Mouse (Mus musculus) intestine, postnatal 0 days (tissue): ENCODE data around the gene Hoxb1. TPM values are rescaled to one million over a fixed set of nuclear protein-coding genes. Genes with fewer than 3 reads are reported as not detected.

Experiments used
- ATAC-seq: fragments of 200-750 bp; cut with Nextera tagmentation; 2 replicates; pipeline ENCODE4 v1.8.0; 2017; ENCODE audit warnings: mild to moderate bottlenecking, moderate TSS enrichment, moderate library complexity
- H3K27ac ChIP-seq: fragments of 300-500 bp; sonication (generic); 2 replicates; pipeline ENCODE4 v1.5.1; 2014; ENCODE audit warnings: mild to moderate bottlenecking, low read depth, low read length, moderate library complexity
- H3K27me3 ChIP-seq: fragments of 300-500 bp; sonication (generic); replicated peaks from 2 replicates; pipeline ENCODE4 v1.6.1; 2014; ENCODE audit warnings: low read length, mixed read lengths; ENCODE audit not compliant: control insufficient read depth, insufficient read depth
- H3K36me3 ChIP-seq: fragments of 300-500 bp; sonication (generic); 2 replicates; pipeline ENCODE4 v1.6.1; 2014; ENCODE audit warnings: mild to moderate bottlenecking, moderate library complexity; ENCODE audit not compliant: control insufficient read depth, insufficient read depth
- H3K4me1 ChIP-seq: fragments of 300-500 bp; sonication (generic); replicated peaks from 2 replicates; pipeline ENCODE4 v1.6.1; 2014; ENCODE audit warnings: antibody characterized with exemption, low read length, mixed read lengths; ENCODE audit not compliant: control insufficient read depth, insufficient read depth
- H3K4me2 ChIP-seq: fragments of 300-500 bp; sonication (generic); replicated peaks from 2 replicates; pipeline ENCODE4 v1.6.1; 2014; ENCODE audit warnings: low read depth, mild to moderate bottlenecking, moderate library complexity
- H3K4me3 ChIP-seq: fragments of 300-500 bp; sonication (generic); 2 replicates; pipeline ENCODE4 v1.5.1; 2014; ENCODE audit warnings: low read depth, low read length
- H3K9ac ChIP-seq: fragments of 300-500 bp; sonication (generic); 2 replicates; pipeline ENCODE4 v1.6.1; 2014; ENCODE audit warnings: mild to moderate bottlenecking, low read depth, low read length
- H3K9me3 ChIP-seq: fragments of 300-500 bp; sonication (generic); 2 replicates; pipeline ENCODE4 v1.6.1; 2016; ENCODE audit warnings: mixed run types; ENCODE audit not compliant: control insufficient read depth
- CTCF ChIP-seq: sonication (generic); IDR thresholded peaks from 2 replicates; pipeline ENCODE4 v1.5.1; 2016; ENCODE audit warnings: low read depth, mild to moderate bottlenecking, control low read depth, antibody characterized with exemption, moderate library complexity
- WGBS: fragments of 180-500 bp; shearing (Covaris S2); extraction: QIAGEN DNeasy Blood & Tissue Kit; methylation state at CpG from one replicate; pipeline ENCODE4 v1.1.7; 2014; 5-methylcytosine and 5-hydroxymethylcytosine counted together
- polyA plus RNA-seq: library from polyadenylated mRNA; unstranded; fragments of >200 nt; fragmentation: Nextera tagmentation; extraction: Ambion mirVana; gene quantifications from 2 replicates; pipeline ENCODE4 v1.2.1, GENCODE M21; 2015

Gene Hoxb1
- polyA plus RNA-seq: not detected in 2 replicates

- peak within 1 kb of the TSS; percentile 2 for H3K4me3 ChIP-seq
- 44% methylated on average over 26 of the region's 26 CpGs for WGBS
- H3K9ac ChIP-seq: no peak within 1 kb of the TSS
- H3K4me1 ChIP-seq: no peaks in the 10 kb centered on the region
- peaks cover 42% of the 10 kb centered on the region for H3K27me3 ChIP-seq
- no peaks in the 10 kb centered on the region for H3K36me3 ChIP-seq
- H3K4me2 ChIP-seq: peak within 1 kb of the TSS; percentile 30; the same call in 1 of the 2 replicates
- no peak within 1 kb of the TSS for H3K27ac ChIP-seq
- TF ChIP-seq CTCF: no peak
- H3K9me3 ChIP-seq: no peaks in the 10 kb centered on the region
- ATAC-seq: no peak
Observed at GRCm38 (mm10) chr11:96365441-96366091, at the start of gene Hoxb1. TSS of gene Hoxb1 (plus strand) at chr11:96365752.

- H3K27ac ChIP-seq: no peak overlapping the region
- no peaks in the 10 kb centered on the region for H3K4me1 ChIP-seq
- WGBS: 18% methylated on average over 18 of the region's 18 CpGs
- no peak for TF ChIP-seq CTCF
- H3K4me2 ChIP-seq: peak overlapping the region; percentile 83
- H3K27me3 ChIP-seq: peaks cover 50% of the 10 kb centered on the region; the same call in 1 of the 2 replicates
- H3K9me3 ChIP-seq: no peaks in the 10 kb centered on the region
- no peak for ATAC-seq
- no peaks in the 10 kb centered on the region for H3K36me3 ChIP-seq
- H3K4me3 ChIP-seq: peak overlapping the region; percentile 59; the same call in 1 of the 2 replicates
- H3K9ac ChIP-seq: peak overlapping the region; percentile 27; the same call in 1 of the 2 replicates
Observed at GRCm38 (mm10) chr11:96316696-96317607, 48.6 kb upstream of the Hoxb1 start.

- no peak for TF ChIP-seq CTCF
- H3K27me3 ChIP-seq: peaks cover 43% of the 10 kb centered on the region; the same call in 1 of the 2 replicates
- H3K36me3 ChIP-seq: no peaks in the 10 kb centered on the region
- no peak for ATAC-seq
- peak within 1 kb of the TSS; percentile 94 for H3K27ac ChIP-seq
- 16% methylated on average over 28 of the region's 28 CpGs for WGBS
- H3K4me2 ChIP-seq: peak within 1 kb of the TSS; percentile 83
- H3K9me3 ChIP-seq: no peaks in the 10 kb centered on the region
- H3K4me1 ChIP-seq: no peaks in the 10 kb centered on the region
- peak within 1 kb of the TSS; percentile 69 for H3K9ac ChIP-seq
- peak within 1 kb of the TSS; percentile 59 for H3K4me3 ChIP-seq
Observed at GRCm38 (mm10) chr11:96317608-96318367, 47.8 kb upstream of the Hoxb1 start, which contains the start of gene Hoxb4. TSS of gene Hoxb4 (plus strand) at chr11:96318267.

DNA sequence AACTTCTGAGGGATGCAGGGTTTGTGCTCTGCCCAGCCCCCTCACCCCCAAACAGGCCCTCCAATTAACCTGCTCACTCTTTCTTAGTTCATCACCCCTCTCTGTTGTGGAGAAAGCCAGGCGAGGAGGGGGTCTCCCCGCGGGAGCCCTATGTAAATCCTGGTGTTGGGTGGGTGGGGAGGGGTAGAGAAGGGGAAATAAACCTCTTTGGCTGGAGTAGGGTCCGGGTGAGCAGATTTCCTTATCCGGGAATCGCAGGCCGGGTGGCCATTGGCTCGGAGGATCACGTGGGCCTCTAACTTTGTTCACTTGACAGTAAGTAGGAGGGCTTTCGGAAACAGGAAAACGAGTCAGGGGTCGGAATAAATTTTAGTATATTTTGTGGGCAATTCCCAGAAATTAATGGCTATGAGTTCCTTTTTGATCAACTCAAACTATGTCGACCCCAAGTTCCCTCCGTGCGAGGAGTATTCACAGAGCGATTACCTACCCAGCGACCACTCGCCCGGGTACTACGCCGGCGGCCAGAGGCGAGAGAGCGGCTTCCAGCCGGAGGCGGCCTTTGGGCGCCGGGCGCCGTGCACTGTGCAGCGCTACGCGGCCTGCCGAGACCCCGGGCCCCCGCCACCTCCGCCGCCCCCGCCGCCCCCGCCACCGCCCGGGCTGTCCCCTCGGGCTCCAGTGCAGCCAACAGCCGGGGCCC is 47.0 kb upstream of the Hoxb1 start:
- ATAC-seq: peak; percentile 60
- H3K4me1 ChIP-seq: no peaks in the 10 kb centered on the region

DNA sequence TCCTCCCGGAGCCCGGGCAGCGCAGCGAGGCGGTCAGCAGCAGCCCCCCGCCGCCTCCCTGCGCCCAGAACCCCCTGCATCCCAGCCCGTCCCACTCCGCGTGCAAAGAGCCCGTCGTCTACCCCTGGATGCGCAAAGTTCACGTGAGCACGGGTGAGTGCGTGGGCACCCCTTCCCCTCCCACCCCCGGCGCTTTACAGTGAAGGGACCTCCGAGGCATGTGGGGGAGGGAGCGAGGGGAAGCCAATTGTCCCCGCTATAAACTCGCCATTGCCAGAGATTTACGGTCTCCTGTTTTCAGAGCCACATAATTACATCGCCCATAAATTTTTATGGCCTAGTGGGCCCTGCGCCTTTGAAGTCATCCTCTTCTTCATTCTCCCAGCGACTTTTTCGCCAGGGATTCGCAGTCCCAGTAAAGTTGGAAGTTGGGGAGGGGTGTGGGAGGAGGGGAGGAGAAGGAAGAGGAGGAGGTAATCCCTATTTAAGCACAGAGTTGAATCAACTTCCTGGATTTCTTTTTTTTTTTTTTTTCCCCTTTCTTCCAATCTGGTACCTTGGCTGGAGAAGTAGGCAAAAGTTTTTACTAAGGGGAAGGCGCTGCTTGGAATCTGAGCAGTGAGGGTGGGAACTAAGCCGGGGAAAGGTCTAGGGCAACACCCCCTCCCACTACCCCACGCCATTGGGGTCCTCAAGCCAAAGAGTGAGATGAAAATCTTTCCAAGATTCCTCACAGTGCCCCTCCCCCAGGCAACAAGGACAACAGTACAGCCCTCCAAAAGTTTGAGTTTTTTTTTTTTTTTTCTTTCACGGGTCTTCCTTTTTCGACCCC is 46.3 kb upstream of the Hoxb1 start:
- H3K9ac ChIP-seq: peak overlapping the region; percentile 69
- peaks cover 29% of the 10 kb centered on the region; the same call in 1 of the 2 replicates for H3K27me3 ChIP-seq
- peak; percentile 26 for ATAC-seq
- peak overlapping the region; percentile 83 for H3K4me2 ChIP-seq
- peak overlapping the region; percentile 94 for H3K27ac ChIP-seq
- H3K4me1 ChIP-seq: no peaks in the 10 kb centered on the region
- H3K36me3 ChIP-seq: no peaks in the 10 kb centered on the region
- under 1% methylated on average over 29 of the region's 34 CpGs for WGBS
- no peak for TF ChIP-seq CTCF
- H3K9me3 ChIP-seq: no peaks in the 10 kb centered on the region
- peak overlapping the region; percentile 59 for H3K4me3 ChIP-seq

More for the DNA sequence above, 47.0 kb upstream of the Hoxb1 start:
- H3K27ac ChIP-seq: peak overlapping the region; percentile 94
- no peak for TF ChIP-seq CTCF
- peak overlapping the region; percentile 83 for H3K4me2 ChIP-seq
- peaks cover 37% of the 10 kb centered on the region; the same call in 1 of the 2 replicates for H3K27me3 ChIP-seq
- WGBS: under 1% methylated on average over 35 of the region's 45 CpGs
- no peaks in the 10 kb centered on the region for H3K36me3 ChIP-seq
- H3K4me3 ChIP-seq: peak overlapping the region; percentile 59
- H3K9me3 ChIP-seq: no peaks in the 10 kb centered on the region
- peak overlapping the region; percentile 69 for H3K9ac ChIP-seq
